Mouse (Mus musculus) kidney, embryonic 16.5 days (tissue): ENCODE measurements around the gene Gm4969. TPM values are rescaled to one million over a fixed set of nuclear protein-coding genes. Genes with fewer than 3 reads are reported as not detected.

Experiments used
- ATAC-seq: fragments of 200-750 bp; cut with Nextera tagmentation; 2 replicates; pipeline ENCODE4 v1.8.0; 2017; ENCODE audit warnings: moderate TSS enrichment; ENCODE audit not compliant: low FRiP score, low TSS enrichment
- H3K27ac ChIP-seq: fragments of 300-500 bp; sonication (generic); 2 replicates; pipeline ENCODE4 v1.5.1; 2014; ENCODE audit warnings: low read length
- H3K27me3 ChIP-seq: fragments of 300-500 bp; sonication (generic); 2 replicates; pipeline ENCODE4 v1.6.1; 2014; ENCODE audit warnings: low read length, control low read depth, mixed read lengths; ENCODE audit not compliant: insufficient read depth
- H3K36me3 ChIP-seq: fragments of 300-500 bp; sonication (generic); 2 replicates; pipeline ENCODE4 v1.6.1; 2014; ENCODE audit warnings: low read length, control low read depth, mixed read lengths; ENCODE audit not compliant: insufficient read depth
- H3K4me1 ChIP-seq: fragments of 300-500 bp; sonication (generic); 2 replicates; pipeline ENCODE4 v1.6.1; 2014; ENCODE audit warnings: low read length, control low read depth, mixed read lengths; ENCODE audit not compliant: insufficient read depth
- H3K4me2 ChIP-seq: fragments of 300-500 bp; sonication (generic); replicated peaks from 2 replicates; pipeline ENCODE4 v1.6.1; 2014; ENCODE audit warnings: low read depth, low read length
- H3K4me3 ChIP-seq: fragments of 300-500 bp; sonication (generic); 2 replicates; pipeline ENCODE4 v1.5.1; 2014; ENCODE audit warnings: mild to moderate bottlenecking, low read length
- H3K9ac ChIP-seq: fragments of 300-500 bp; sonication (generic); replicated peaks from 2 replicates; pipeline ENCODE4 v1.6.1; 2014; ENCODE audit warnings: low read length
- H3K9me3 ChIP-seq: fragments of 300-500 bp; sonication (generic); 2 replicates; pipeline ENCODE4 v1.6.1; 2016; ENCODE audit warnings: low read length, control low read depth
- WGBS: fragments of 180-500 bp; shearing (Covaris S2); extraction: QIAGEN DNeasy Blood & Tissue Kit; methylation state at CpG from one replicate; pipeline ENCODE4 v1.1.7; 2014; 5-methylcytosine and 5-hydroxymethylcytosine counted together
- polyA plus RNA-seq: library from polyadenylated mRNA; unstranded; fragments of >200 nt; fragmentation: Nextera tagmentation; extraction: Ambion mirVana; gene quantifications from 2 replicates; pipeline ENCODE4 v1.2.1, GENCODE M21; 2015

The Gm4969 gene
- polyA plus RNA-seq, 1 experiment from 2014 or later = 3.2 TPM

DNA sequence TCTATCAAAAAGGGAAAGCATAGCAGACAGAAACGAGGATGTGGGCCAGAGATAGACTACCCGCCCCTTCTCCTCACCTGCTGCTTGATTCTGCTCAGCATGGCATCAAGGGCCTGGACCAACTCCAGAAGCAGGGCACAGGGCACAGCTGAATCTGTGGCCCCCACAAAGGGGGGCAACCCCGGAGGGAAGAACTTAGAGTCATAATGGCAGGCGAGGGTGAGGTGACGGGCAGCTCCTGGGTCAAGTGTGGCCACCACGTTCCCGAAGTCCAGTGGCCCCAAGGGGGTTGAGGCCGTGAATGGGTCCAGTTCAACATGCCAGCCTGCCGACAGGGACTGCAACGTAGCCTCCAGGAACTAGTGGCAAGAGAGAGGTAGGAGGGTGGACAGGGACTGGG, 28.6 kb upstream of the Gm4969 start:
- no peak for ATAC-seq
- Histone ChIP-seq H3K9me3 (no peaks in the 10 kb centered on the region), H3K36me3 (peaks cover 6% of the 10 kb centered on the region), H3K4me1 (peaks cover 17% of the 10 kb centered on the region), H3K27ac (no peak overlapping the region), H3K9ac (no peak overlapping the region), H3K4me2 (no peak overlapping the region), H3K4me3 (no peak overlapping the region), H3K27me3 (no peaks in the 10 kb centered on the region)
- WGBS = 85% methylated on average over 10 of the region's 10 CpGs

DNA sequence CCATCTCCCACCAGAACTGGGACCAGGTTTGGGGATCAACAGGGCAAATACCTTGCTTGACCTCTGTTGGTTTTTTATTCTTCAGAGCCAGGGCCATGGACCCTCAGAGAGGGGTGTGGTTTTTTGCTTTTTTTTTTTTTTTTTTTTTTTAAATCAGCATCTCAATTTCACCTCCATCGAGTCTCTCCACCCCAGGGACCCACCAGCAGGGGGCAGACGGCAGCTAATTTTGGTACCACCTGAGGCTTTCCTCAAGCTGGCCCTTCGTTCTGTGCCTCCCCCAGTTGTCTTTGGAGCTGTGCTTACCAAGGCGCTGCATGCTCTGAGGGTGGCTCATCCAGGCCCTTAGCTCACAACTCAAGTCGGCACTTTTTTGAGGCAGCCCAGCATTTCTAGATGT, 19.2 kb upstream of the Gm4969 start:
- Histone ChIP-seq H3K9ac (no peak overlapping the region), H3K4me3 (no peak overlapping the region), H3K4me2 (no peak overlapping the region), H3K4me1 (no peaks in the 10 kb centered on the region), H3K27ac (no peak overlapping the region), H3K27me3 (no peaks in the 10 kb centered on the region), H3K36me3 (peaks cover 57% of the 10 kb centered on the region), H3K9me3 (no peaks in the 10 kb centered on the region)
- WGBS = 44% methylated on average over 5 of the region's 5 CpGs
- no peak for ATAC-seq

DNA sequence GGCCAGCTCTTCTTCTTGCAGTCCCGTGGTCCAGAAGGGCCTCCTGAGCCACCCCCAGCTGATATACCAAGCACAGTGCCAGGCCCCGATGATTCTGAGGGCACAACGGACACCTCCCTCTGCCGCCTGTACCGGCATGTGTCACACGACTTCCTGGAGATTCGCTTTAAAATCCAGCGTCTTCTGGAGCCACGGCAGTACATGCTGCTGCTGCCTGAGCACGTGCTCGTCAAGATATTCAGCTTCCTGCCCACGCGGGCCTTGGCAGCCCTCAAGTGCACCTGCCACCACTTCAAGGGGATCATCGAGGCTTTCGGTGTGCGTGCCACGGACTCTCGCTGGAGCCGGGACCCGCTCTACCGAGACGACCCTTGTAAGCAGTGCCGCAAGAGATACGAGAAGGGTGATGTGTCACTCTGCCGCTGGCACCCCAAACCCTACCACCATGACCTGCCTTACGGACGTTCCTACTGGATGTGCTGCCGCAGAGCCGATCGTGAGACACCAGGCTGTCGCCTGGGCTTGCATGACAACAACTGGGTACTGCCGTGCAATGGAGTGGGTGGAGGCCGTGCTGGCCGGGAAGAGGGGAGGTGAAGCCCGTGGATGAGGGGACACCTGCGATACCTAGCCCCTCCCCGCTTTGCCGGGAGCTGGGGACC, 18.6 kb upstream of the Gm4969 start:
- H3K36me3 ChIP-seq = peaks cover 57% of the 10 kb centered on the region
- no peak for ATAC-seq
- 90% methylated on average over 38 of the region's 38 CpGs for WGBS

DNA sequence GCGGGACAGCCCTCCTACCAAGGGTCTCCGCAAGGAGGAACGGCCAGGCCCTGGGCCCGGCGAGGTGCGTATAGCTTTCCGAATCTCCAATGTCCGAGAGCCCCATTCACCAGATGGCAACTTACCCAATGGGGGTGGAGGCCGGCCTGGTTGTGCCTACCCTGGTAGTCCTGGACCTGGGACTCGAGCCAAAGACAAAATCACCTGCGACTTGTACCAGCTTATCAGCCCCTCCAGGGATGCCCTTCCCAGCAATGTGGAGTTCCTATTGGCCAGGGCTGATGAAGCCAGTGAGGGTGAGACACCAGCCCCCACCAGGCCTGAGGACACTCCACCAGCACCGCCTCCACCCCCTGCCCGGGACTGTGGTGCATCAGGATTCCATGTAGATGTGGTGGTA, 18.0 kb upstream of the Gm4969 start:
- H3K9ac ChIP-seq = no peak overlapping the region
- H3K4me3 ChIP-seq = no peak overlapping the region
- no peaks in the 10 kb centered on the region for H3K9me3 ChIP-seq
- H3K27me3 ChIP-seq = no peaks in the 10 kb centered on the region
- 95% methylated on average over 13 of the region's 13 CpGs for WGBS
- no peak overlapping the region for H3K27ac ChIP-seq
- peaks cover 4% of the 10 kb centered on the region; the same call in 1 of the 2 replicates for H3K4me1 ChIP-seq
- no peak overlapping the region for H3K4me2 ChIP-seq
- H3K36me3 ChIP-seq = peaks cover 55% of the 10 kb centered on the region
- ATAC-seq = no peak

More for the DNA sequence above, 18.6 kb upstream of the Gm4969 start:
- Histone ChIP-seq H3K9ac (no peak overlapping the region), H3K27ac (no peak overlapping the region), H3K4me3 (no peak overlapping the region), H3K9me3 (no peaks in the 10 kb centered on the region), H3K27me3 (no peaks in the 10 kb centered on the region), H3K4me1 (peaks cover 3% of the 10 kb centered on the region; the same call in 1 of the 2 replicates), H3K4me2 (no peak overlapping the region)

DNA sequence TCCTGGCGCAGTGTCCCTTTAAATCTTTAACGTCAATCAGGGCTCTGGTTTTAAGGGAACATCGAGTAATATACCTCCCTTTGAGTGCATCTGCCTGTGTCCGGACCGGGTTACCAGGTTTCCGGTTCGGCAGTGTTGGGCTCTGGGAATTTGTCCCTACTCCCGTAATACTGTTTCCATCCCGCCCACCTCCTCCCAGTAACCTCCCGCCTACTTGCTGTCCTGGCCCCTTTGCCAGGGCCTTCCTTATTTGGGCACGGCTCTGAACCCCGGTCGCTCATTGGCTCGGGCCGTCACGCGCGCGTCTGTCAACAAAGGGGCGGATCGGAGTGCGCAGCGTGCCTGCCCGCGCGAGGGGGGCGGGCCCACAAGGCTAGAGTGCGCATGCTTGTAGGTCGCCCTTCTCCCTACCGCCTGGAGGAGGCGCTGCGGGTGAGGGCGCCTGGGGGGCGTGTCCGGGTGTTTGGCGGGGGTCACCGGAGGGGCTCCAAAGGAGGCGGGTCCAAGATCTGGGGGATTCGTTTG, 13.2 kb upstream of the Gm4969 start:
- peak overlapping the region; percentile 54 for H3K4me3 ChIP-seq
- H3K4me1 ChIP-seq = peaks cover 10% of the 10 kb centered on the region; the same call in 1 of the 2 replicates
- H3K27ac ChIP-seq = peak overlapping the region; percentile 94
- H3K36me3 ChIP-seq = peaks cover 16% of the 10 kb centered on the region
- ATAC-seq = peak; percentile 99
- H3K9me3 ChIP-seq = no peaks in the 10 kb centered on the region
- under 1% methylated on average over 39 of the region's 39 CpGs for WGBS
- H3K9ac ChIP-seq = peak overlapping the region; percentile 69
- H3K27me3 ChIP-seq = no peaks in the 10 kb centered on the region
- H3K4me2 ChIP-seq = peak overlapping the region; percentile 67

DNA sequence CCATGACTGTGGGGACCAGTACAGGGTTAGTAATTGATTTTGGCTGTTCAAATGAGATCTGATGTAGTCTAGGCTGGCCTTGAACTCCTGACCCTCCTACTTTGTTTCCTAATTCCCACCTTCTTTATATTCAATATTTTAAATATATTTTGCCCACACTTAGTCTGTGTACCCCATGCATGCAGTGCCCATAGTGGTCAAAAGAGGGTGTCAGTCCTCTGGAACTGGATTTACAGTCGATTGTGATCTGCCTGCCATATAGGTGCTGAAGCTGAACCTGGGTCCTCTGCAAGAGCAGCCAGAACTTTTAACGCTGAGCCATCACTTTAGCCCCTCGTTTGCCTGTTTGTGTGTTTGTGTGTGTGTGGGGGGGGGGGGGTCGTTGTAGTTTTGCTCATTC, 12.5 kb upstream of the Gm4969 start:
- no peaks in the 10 kb centered on the region for H3K27me3 ChIP-seq
- ATAC-seq = no peak
- H3K27ac ChIP-seq = peak overlapping the region; percentile 94
- H3K4me2 ChIP-seq = peak overlapping the region; percentile 67
- H3K36me3 ChIP-seq = peaks cover 9% of the 10 kb centered on the region
- H3K9ac ChIP-seq = peak overlapping the region; percentile 69
- no peaks in the 10 kb centered on the region for H3K9me3 ChIP-seq
- peaks cover 10% of the 10 kb centered on the region; the same call in 1 of the 2 replicates for H3K4me1 ChIP-seq
- peak overlapping the region; percentile 54 for H3K4me3 ChIP-seq
- WGBS = 20% methylated on average over 4 of the region's 4 CpGs

DNA sequence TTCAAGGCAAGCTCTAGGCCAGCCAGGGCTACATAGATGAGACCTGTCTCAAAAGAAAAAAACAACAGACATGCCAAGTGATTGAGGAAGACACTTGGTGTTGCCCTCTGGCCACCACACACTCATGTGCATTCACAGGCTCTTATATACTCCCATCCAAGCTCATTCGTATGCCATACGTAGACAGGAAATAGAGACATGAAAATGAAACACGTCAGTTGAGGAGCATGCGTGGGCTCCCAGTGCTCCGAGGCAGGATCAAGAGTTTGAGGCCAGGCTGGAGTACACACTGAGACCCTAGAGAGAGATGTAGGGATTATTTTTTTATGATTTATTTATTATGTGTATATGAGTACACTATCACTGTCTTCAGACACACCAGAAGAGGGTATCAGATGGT, 11.2 kb upstream of the Gm4969 start:
- ATAC-seq = no peak
- no peak overlapping the region for H3K9ac ChIP-seq
- peaks cover 4% of the 10 kb centered on the region; the same call in 1 of the 2 replicates for H3K36me3 ChIP-seq
- no peaks in the 10 kb centered on the region for H3K9me3 ChIP-seq
- H3K27me3 ChIP-seq = no peaks in the 10 kb centered on the region
- H3K4me1 ChIP-seq = peaks cover 10% of the 10 kb centered on the region; the same call in 1 of the 2 replicates
- 92% methylated on average over 5 of the region's 5 CpGs for WGBS
- H3K4me3 ChIP-seq = no peak overlapping the region
- H3K4me2 ChIP-seq = no peak overlapping the region
- no peak overlapping the region for H3K27ac ChIP-seq

DNA sequence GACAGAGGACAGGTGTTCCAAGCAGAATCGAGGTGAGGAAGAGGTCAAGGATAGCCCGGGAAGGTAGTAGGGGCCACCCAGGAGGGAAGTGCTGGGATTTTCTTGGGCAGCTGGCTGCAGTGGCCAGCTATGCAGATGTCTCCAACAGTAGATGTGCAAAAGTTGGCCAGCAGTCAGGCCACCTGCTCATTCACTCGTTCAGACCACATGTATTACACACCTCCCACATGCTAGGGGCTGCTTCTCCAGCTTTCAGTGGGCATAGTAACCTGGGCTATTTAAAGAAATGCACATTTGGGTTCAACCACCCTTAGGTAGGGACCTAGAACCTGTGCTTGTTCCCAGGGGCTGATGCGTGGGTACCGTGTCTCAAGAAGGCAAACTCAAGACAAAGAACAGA, 9.6 kb upstream of the Gm4969 start:
- H3K27ac ChIP-seq = no peak overlapping the region
- H3K4me3 ChIP-seq = no peak overlapping the region
- WGBS = 90% methylated on average over 5 of the region's 5 CpGs
- H3K36me3 ChIP-seq = peaks cover 4% of the 10 kb centered on the region; the same call in 1 of the 2 replicates
- H3K27me3 ChIP-seq = no peaks in the 10 kb centered on the region
- H3K9ac ChIP-seq = no peak overlapping the region
- peaks cover 10% of the 10 kb centered on the region; the same call in 1 of the 2 replicates for H3K4me1 ChIP-seq
- ATAC-seq = no peak
- no peak overlapping the region for H3K4me2 ChIP-seq
- H3K9me3 ChIP-seq = no peaks in the 10 kb centered on the region

DNA sequence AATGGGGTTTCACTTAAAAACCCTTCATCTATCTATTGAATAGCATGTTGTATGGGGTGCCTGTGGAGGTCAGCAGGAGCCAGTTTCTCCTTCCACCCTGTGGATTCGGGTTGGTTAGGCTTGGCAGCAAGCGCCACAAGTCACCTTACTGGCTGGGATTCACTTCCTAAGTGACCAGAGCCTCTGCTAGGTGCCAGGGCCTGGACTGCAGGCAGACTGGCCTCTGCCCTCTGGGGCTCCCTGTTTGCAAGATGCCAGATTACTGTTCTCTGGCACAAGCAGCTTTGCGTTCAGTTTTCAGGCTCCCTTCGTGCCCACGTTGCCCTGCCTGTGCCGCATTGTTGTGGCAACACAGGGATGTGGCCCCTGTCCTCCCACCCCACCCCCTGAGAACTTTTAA, 6.5 kb upstream of the Gm4969 start:
- WGBS = 69% methylated on average over 6 of the region's 6 CpGs
- peaks cover 13% of the 10 kb centered on the region for H3K4me1 ChIP-seq
- ATAC-seq = no peak
- H3K9ac ChIP-seq = no peak overlapping the region
- H3K27me3 ChIP-seq = no peaks in the 10 kb centered on the region
- H3K36me3 ChIP-seq = peaks cover 7% of the 10 kb centered on the region
- no peak overlapping the region for H3K27ac ChIP-seq
- H3K4me2 ChIP-seq = no peak overlapping the region
- H3K9me3 ChIP-seq = 0 out of 2 replicates have a peak, but pooled peaks cover 4% of the 10 kb centered on the region
- H3K4me3 ChIP-seq = no peak overlapping the region

DNA sequence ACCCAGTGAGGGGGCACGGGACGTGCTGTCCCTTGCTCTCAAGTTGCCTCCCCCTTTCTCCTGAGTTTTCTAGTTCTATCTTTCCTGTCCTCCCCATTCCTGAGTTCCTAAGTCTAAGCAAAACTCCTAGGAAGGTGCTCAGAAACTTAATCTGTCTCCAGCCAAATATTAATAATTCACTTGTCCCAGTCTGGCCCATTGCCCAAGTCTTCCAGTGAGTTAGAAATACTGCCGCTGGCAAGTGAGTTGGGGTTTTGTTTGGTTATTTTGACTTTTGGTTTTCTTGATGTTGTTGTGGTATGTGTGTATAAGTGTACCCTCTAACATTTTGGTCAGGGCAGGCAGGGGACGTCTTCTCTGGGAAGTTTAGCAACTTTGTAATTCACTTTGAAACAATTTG, 3.5 kb upstream of the Gm4969 start:
- ATAC-seq = no peak
- WGBS = 90% methylated on average over 4 of the region's 4 CpGs
- H3K9ac ChIP-seq = no peak overlapping the region

More for the DNA sequence above, 3.5 kb upstream of the Gm4969 start:
- Histone ChIP-seq H3K4me1 (peaks cover 19% of the 10 kb centered on the region), H3K27me3 (no peaks in the 10 kb centered on the region), H3K4me2 (no peak overlapping the region), H3K36me3 (peaks cover 3% of the 10 kb centered on the region; the same call in 1 of the 2 replicates), H3K4me3 (no peak overlapping the region), H3K9me3 (peaks cover 15% of the 10 kb centered on the region; the same call in 1 of the 2 replicates), H3K27ac (no peak overlapping the region)
